Mouse (Mus musculus) forebrain, embryonic 13.5 days (tissue): ENCODE data around the gene Serpina10. TPM values are rescaled to one million over a fixed set of nuclear protein-coding genes. Genes with fewer than 3 reads are reported as not detected.
"Not testable (repeated sequence)": the region's sequence is repeated elsewhere in the genome, so short reads cannot be mapped to it uniquely, and the experiment has no call there.

ENCODE experiments used
- ATAC-seq: fragments of 200-750 bp; cut with Nextera tagmentation; 2 replicates; pipeline ENCODE4 v1.8.0; 2017
- H3K27ac ChIP-seq: fragments of 300-500 bp; sonication (generic); 2 replicates; pipeline ENCODE4 v1.5.1; 2015; ENCODE audit warnings: inconsistent platforms, mild to moderate bottlenecking, moderate library complexity
- H3K27me3 ChIP-seq: fragments of 300-500 bp; sonication (generic); 2 replicates; pipeline ENCODE4 v1.6.1; 2015; ENCODE audit warnings: mild to moderate bottlenecking, inconsistent platforms
- H3K36me3 ChIP-seq: fragments of 300-500 bp; sonication (generic); 2 replicates; pipeline ENCODE4 v1.6.1; 2015; ENCODE audit warnings: mild to moderate bottlenecking, inconsistent platforms; ENCODE audit not compliant: poor library complexity, severe bottlenecking
- H3K4me1 ChIP-seq: fragments of 300-500 bp; sonication (generic); 2 replicates; pipeline ENCODE4 v1.6.1; 2015; ENCODE audit warnings: inconsistent platforms
- H3K4me2 ChIP-seq: fragments of 300-500 bp; sonication (generic); 2 replicates; pipeline ENCODE4 v1.6.1; 2015; ENCODE audit warnings: inconsistent platforms, mild to moderate bottlenecking, moderate library complexity
- H3K4me3 ChIP-seq: fragments of 300-500 bp; sonication (generic); 2 replicates; pipeline ENCODE4 v1.5.1; 2015; ENCODE audit warnings: mild to moderate bottlenecking, inconsistent platforms
- H3K9ac ChIP-seq: fragments of 300-500 bp; sonication (generic); 2 replicates; pipeline ENCODE4 v1.6.1; 2015; ENCODE audit warnings: mild to moderate bottlenecking, inconsistent platforms
- H3K9me3 ChIP-seq: fragments of 300-500 bp; sonication (generic); replicated peaks from 2 replicates; pipeline ENCODE4 v1.6.1; 2016; ENCODE audit warnings: inconsistent platforms
- WGBS: fragments of 180-500 bp; shearing (Covaris S2); methylation state at CpG from one replicate; pipeline ENCODE4 v1.1.7; 2015; 5-methylcytosine and 5-hydroxymethylcytosine counted together
- polyA plus RNA-seq: library from polyadenylated mRNA; unstranded; fragments of >200 nt; fragmentation: Nextera tagmentation; extraction: Ambion mirVana; gene quantifications from 2 replicates; pipeline ENCODE4 v1.2.1, GENCODE M21; 2015

Serpina10 gene
- polyA plus RNA-seq, 1 experiment from 2014 or later = not detected

- Histone ChIP-seq H3K4me1 (no peaks in the 10 kb centered on the region), H3K4me2 (no peak overlapping the region), H3K27me3 (no peaks in the 10 kb centered on the region), H3K4me3 (no peak overlapping the region), H3K9me3 (no peaks in the 10 kb centered on the region), H3K9ac (no peak overlapping the region), H3K27ac (no peak overlapping the region), H3K36me3 (no peaks in the 10 kb centered on the region)
- 81% methylated on average over 3 of the region's 3 CpGs for WGBS
- ATAC-seq = no peak
Observed at GRCm38 (mm10) chr12:103601839-103602238, 29.4 kb downstream of the Serpina10 start.

- Histone ChIP-seq H3K9ac (no peak overlapping the region), H3K4me2 (no peak overlapping the region), H3K36me3 (no peaks in the 10 kb centered on the region), H3K27me3 (no peaks in the 10 kb centered on the region), H3K27ac (no peak overlapping the region), H3K4me1 (no peaks in the 10 kb centered on the region), H3K9me3 (no peaks in the 10 kb centered on the region), H3K4me3 (no peak overlapping the region)
- 13% methylated on average over 3 of the region's 3 CpGs for WGBS
- no peak for ATAC-seq
Observed at GRCm38 (mm10) chr12:103600364-103600763, 30.9 kb downstream of the Serpina10 start.

GRCm38 (mm10) chr12:103598411-103598810, 32.8 kb downstream of the Serpina10 start:
- Histone ChIP-seq H3K9me3 (no peaks in the 10 kb centered on the region), H3K4me1 (no peaks in the 10 kb centered on the region), H3K27ac (no peak overlapping the region), H3K36me3 (no peaks in the 10 kb centered on the region), H3K4me2 (no peak overlapping the region), H3K4me3 (no peak overlapping the region), H3K9ac (no peak overlapping the region), H3K27me3 (no peaks in the 10 kb centered on the region)
- ATAC-seq = no peak
- WGBS = 75% methylated on average over 2 of the region's 2 CpGs

GRCm38 (mm10) chr12:103583771-103584170, 47.5 kb downstream of the Serpina10 start:
- H3K27me3 ChIP-seq = no peaks in the 10 kb centered on the region
- no peak for ATAC-seq
- WGBS = 87% methylated on average over 8 of the region's 8 CpGs
- H3K9ac ChIP-seq = no peak overlapping the region
- H3K4me1 ChIP-seq = no peaks in the 10 kb centered on the region
- H3K9me3 ChIP-seq = no peaks in the 10 kb centered on the region
- no peak overlapping the region for H3K4me2 ChIP-seq
- H3K27ac ChIP-seq = no peak overlapping the region
- no peak overlapping the region for H3K4me3 ChIP-seq
- H3K36me3 ChIP-seq = no peaks in the 10 kb centered on the region

- not testable (repeated sequence) for H3K9me3 ChIP-seq, H3K4me2 ChIP-seq, H3K4me3 ChIP-seq, H3K27ac ChIP-seq, H3K9ac ChIP-seq, H3K36me3 ChIP-seq, ATAC-seq, H3K27me3 ChIP-seq, H3K4me1 ChIP-seq
- WGBS = 93% methylated on average over 6 of the region's 6 CpGs
Observed at GRCm38 (mm10) chr12:103578148-103578547, 53.1 kb downstream of the Serpina10 start.

- 66% methylated on average over 6 of the region's 6 CpGs for WGBS
- Histone ChIP-seq H3K36me3 (no peaks in the 10 kb centered on the region), H3K9ac (no peak overlapping the region), H3K27me3 (no peaks in the 10 kb centered on the region), H3K9me3 (no peaks in the 10 kb centered on the region), H3K4me3 (no peak overlapping the region), H3K4me2 (no peak overlapping the region), H3K4me1 (no peaks in the 10 kb centered on the region), H3K27ac (no peak overlapping the region)
- ATAC-seq = no peak
Observed at GRCm38 (mm10) chr12:103569690-103570089, 61.6 kb downstream of the Serpina10 start.

GRCm38 (mm10) chr12:103567129-103567528, 64.1 kb downstream of the Serpina10 start:
- Histone ChIP-seq H3K9ac (no peak overlapping the region), H3K9me3 (no peaks in the 10 kb centered on the region), H3K4me3 (no peak overlapping the region), H3K27me3 (no peaks in the 10 kb centered on the region), H3K4me1 (no peaks in the 10 kb centered on the region), H3K4me2 (no peak overlapping the region), H3K36me3 (no peaks in the 10 kb centered on the region), H3K27ac (no peak overlapping the region)
- ATAC-seq = no peak
- WGBS = 61% methylated on average over 3 of the region's 3 CpGs

- H3K9ac ChIP-seq = no peak overlapping the region
- no peak overlapping the region for H3K27ac ChIP-seq
- WGBS = 85% methylated on average over 7 of the region's 7 CpGs
- no peak overlapping the region for H3K4me3 ChIP-seq
- no peaks in the 10 kb centered on the region for H3K4me1 ChIP-seq
- no peak for ATAC-seq
- no peak overlapping the region for H3K4me2 ChIP-seq
- H3K27me3 ChIP-seq = no peaks in the 10 kb centered on the region
- no peaks in the 10 kb centered on the region for H3K36me3 ChIP-seq
- H3K9me3 ChIP-seq = no peaks in the 10 kb centered on the region
Observed at GRCm38 (mm10) chr12:103565151-103565550, 66.1 kb downstream of the Serpina10 start.

Other genes with a start within 250 kb of the Serpina10 start
- 14.5 and 18.4 TPM in 2 replicates for gene Otub2, start 242.8 kb downstream of the Serpina10 start, polyA plus RNA-seq
- 0.34 and 0.48 TPM in 2 replicates for gene 9330161L09Rik, start 223.6 kb downstream of the Serpina10 start, polyA plus RNA-seq
- gene Ddx24, start 205.6 kb downstream of the Serpina10 start, polyA plus RNA-seq = 149 and 175 TPM in 2 replicates
- gene Ifi27, start 197.2 kb downstream of the Serpina10 start, polyA plus RNA-seq = 2.7 and 3.4 TPM in 2 replicates
- gene Ifi27l2a, start 187.8 kb downstream of the Serpina10 start, polyA plus RNA-seq = 1.6 and 2.5 TPM in 2 replicates
- not detected in 2 replicates for gene Ifi27l2b, start 174.2 kb downstream of the Serpina10 start, polyA plus RNA-seq
- gene Ppp4r4, start 99.2 kb downstream of the Serpina10 start, polyA plus RNA-seq = 1.8 TPM in 2 replicates
- gene Serpina6, start 25.8 kb upstream of the Serpina10 start, polyA plus RNA-seq = 0.92 TPM in 1 of 2 replicates, not detected in the other
- not detected in 2 replicates for gene Serpina16, start 44.7 kb upstream of the Serpina10 start, polyA plus RNA-seq
- not detected in 2 replicates for gene Serpina1f, start 64.1 kb upstream of the Serpina10 start, polyA plus RNA-seq
- 0.18 TPM in 1 of 2 replicates, not detected in the other for gene Serpina1d, start 142.1 kb upstream of the Serpina10 start, polyA plus RNA-seq
- gene Serpina1b, start 198.9 kb upstream of the Serpina10 start, polyA plus RNA-seq = 0.27 and 3.3 TPM in 2 replicates
- 1.8 TPM in 1 of 2 replicates, not detected in the other for gene Serpina1a, start 232.1 kb upstream of the Serpina10 start, polyA plus RNA-seq